Mouse (Mus musculus): ENCODE results near the gene Gm10570.

- TF ChIP-seq CTCF (IDR thresholded peaks at IDR 0.05; ENCODE audit: borderline replicate concordance, insufficient read depth, low read depth, low read length) (peak; percentile 57; the same call in 1 of the 2 replicates), POLR2A (IDR thresholded peaks at IDR 0.05; ENCODE audit: borderline replicate concordance, insufficient read depth, low read length) (no peak)
These were observed 33.2 kb upstream of the Gm10570 start for GRCm38 (mm10) chr4:130341691-130342090.
